Mouse (Mus musculus) gastrocnemius, postnatal 10 days (tissue): ENCODE results near the gene Slc9a7. TPM values are rescaled to one million over a fixed set of nuclear protein-coding genes. Genes with fewer than 3 reads are reported as not detected.

Experiments used
- DNase-seq: peaks from one replicate; pipeline ENCODE4 v3.0.0; 2021; ENCODE audit warnings: mixed read lengths
- long read RNA-seq, 2 experiments: library from polyadenylated mRNA; stranded (forward); transcript quantifications; one replicate each; pipeline ENCODE4 v2.0.0; 2021
- total RNA-seq, 2 experiments: library from RNA; stranded (reverse); gene quantifications; 2 replicates each; pipeline ENCODE4 v1.2.3; 2021

Gene Slc9a7
- 10 to 100 TPM in 1 of 2 experiments, 1 to 10 TPM in 1; 7.4 to 10.8 TPM for total RNA-seq
- long read RNA-seq, experiment 1, partial matches to known transcripts = 0 of 5 reads
- long read RNA-seq, experiment 1, other reads (novel, unspliced or antisense) = 2 of 5 reads
- long read RNA-seq, experiment 2, partial matches to known transcripts = 0 of 6 reads
- long read RNA-seq, experiment 2, other reads (novel, unspliced or antisense) = 3 of 6 reads

- DNase-seq = peak; percentile 60
Measured at GRCm38 (mm10) chrX:20291282-20292039, at the start of gene Slc9a7. Gene Slc9a7, minus strand, starts transcription at chrX:20291807.

- DNase-seq = peak; percentile 45
Measured at GRCm38 (mm10) chrX:20335722-20336121, 44.1 kb upstream of the Slc9a7 start.

DNA sequence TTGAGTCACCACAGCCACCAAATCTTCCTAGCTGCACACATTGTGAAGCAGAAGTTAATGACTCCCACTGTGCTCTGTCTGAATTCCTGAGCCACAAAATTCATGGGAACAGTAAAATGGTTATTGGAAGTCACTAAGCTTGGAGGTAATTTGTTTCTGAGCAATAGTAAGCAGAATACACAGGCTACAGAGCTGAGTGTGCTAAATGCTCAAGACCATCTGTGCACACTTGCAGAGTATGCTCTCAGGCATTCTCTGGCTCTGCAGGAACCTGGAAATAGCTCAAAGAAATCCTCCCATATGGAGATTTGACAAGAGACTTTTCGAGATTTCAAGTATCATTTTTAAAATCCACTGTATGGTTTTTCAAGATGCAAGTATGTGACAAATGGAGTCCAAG lies 41.1 kb upstream of the Slc9a7 start:
- DNase-seq = no peak

DNA sequence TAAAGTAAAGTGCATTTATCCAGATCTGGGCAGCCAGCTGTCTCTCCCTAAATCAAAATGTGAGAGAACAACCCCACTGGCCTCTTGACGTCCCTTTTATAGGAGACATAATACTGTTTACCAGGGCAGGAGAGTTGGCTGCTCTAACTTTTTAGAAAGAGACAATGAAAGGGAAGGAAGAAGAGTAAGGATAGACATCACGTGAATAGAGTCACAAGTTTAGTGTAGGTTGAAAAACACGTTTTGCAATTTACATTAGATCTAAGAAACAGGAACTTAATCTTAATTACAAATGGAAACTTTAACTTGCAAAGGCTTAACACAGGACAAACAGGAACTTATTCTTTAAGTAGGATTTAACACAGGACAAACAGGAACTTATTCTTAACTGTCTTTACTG lies 15.6 kb upstream of the Slc9a7 start:
- DNase-seq = no peak

DNA sequence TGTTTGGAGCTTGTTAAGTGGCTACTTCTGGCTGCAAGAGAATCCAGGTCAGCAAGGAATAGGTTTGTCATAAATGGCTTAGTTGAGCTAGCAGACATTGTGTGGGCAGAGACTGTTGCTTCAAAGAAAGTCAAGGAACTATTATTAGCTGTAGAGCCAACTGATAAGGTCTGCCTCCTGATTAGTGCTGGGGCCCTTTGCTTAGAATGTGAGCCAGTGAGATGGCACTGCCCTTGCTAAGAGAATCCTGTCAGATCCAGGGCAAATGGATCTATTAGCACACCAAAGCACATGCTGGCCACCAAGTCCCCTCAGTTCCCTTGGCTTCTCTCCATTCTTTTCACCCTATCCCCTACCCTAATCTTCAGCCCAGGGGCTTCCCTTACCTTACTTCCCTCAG lies 14.3 kb upstream of the Slc9a7 start:
- DNase-seq = no peak

GRCm38 (mm10) chrX:20303280-20303679 lies 11.7 kb upstream of the Slc9a7 start:
- DNase-seq = no peak

DNA sequence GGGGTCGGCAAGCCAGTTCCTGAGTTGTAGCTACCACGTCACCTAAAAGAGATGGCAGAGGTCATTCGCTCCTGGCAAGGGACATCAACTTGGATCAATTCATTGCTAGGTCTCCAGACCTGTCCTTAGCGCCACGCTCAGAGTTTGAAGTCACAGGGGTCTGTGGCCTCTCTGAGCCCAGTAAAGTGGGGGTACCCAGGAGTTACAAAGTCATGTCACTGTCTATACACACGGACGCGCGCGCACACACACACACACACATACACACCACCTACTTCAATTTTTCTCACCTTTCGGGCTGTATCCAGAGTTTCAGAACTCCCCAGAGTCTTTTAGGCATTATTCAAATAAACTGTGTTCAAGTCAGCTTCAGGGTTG lies 422 bp upstream of the Slc9a7 start:
- no peak for DNase-seq

GRCm38 (mm10) chrX:20290715-20291114 lies 892 bp downstream of the Slc9a7 start:
- DNase-seq = no peak

- DNase-seq = no peak
Measured at GRCm38 (mm10) chrX:20288674-20289073, 2.9 kb downstream of the Slc9a7 start.

- DNase-seq = no peak
Measured at GRCm38 (mm10) chrX:20286254-20286653, 5.4 kb downstream of the Slc9a7 start.

GRCm38 (mm10) chrX:20279424-20279823 lies 12.2 kb downstream of the Slc9a7 start:
- DNase-seq = no peak

GRCm38 (mm10) chrX:20273854-20274253 lies 17.8 kb downstream of the Slc9a7 start:
- no peak for DNase-seq

- no peak for DNase-seq
Measured at GRCm38 (mm10) chrX:20271980-20272379, 19.6 kb downstream of the Slc9a7 start.

GRCm38 (mm10) chrX:20269980-20270379 lies 21.6 kb downstream of the Slc9a7 start:
- DNase-seq = no peak

DNA sequence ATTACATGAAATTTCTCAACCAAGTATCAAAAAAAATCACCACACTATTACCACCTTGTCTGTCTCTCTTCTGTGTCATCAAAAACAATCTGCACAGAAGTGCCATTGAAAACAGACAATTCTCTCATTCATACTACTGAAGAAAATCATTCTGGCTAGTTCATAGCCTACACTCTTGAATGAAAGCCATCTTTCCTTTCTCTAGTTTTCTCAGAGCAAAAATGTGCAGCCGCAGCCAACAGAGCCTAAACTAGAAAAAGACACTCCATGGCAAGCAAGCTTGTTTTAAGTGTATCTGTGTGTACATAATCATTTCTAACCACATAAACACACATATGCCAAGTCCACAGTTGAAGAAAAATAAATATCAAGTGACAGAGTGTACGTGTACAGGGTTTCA lies 27.2 kb downstream of the Slc9a7 start:
- no peak for DNase-seq

- no peak for DNase-seq
Measured at GRCm38 (mm10) chrX:20228102-20228501, 63.5 kb downstream of the Slc9a7 start.

GRCm38 (mm10) chrX:20221486-20221885 lies 70.1 kb downstream of the Slc9a7 start:
- no peak for DNase-seq

- no peak for DNase-seq
Measured at GRCm38 (mm10) chrX:20185616-20186015, 106.0 kb downstream of the Slc9a7 start.

GRCm38 (mm10) chrX:20176792-20177191 lies 114.8 kb downstream of the Slc9a7 start:
- DNase-seq = no peak

DNA sequence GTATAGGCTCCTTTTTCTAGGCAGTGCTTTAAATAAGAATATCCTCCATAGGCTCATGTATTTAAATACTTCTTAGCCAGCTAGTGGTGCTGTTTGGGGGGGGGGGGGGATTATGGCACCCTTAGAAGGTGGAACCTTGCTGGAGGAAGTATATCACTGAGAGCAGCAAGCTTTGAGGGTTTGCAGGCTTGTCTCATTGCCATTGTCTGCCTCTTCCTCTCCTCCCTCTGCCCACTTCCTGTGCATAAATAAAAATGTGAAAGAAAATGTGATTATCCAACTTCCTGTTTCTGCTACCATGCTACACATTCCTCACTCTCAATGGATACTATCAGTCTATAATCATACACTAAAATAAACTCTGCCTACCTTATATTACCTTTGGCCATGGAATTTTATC lies 123.2 kb downstream of the Slc9a7 start:
- DNase-seq = no peak

GRCm38 (mm10) chrX:20164984-20165383 lies 126.6 kb downstream of the Slc9a7 start:
- no peak for DNase-seq

- peak; percentile 14 for DNase-seq
Measured at GRCm38 (mm10) chrX:20162322-20162711, 129.3 kb downstream of the Slc9a7 start.

DNA sequence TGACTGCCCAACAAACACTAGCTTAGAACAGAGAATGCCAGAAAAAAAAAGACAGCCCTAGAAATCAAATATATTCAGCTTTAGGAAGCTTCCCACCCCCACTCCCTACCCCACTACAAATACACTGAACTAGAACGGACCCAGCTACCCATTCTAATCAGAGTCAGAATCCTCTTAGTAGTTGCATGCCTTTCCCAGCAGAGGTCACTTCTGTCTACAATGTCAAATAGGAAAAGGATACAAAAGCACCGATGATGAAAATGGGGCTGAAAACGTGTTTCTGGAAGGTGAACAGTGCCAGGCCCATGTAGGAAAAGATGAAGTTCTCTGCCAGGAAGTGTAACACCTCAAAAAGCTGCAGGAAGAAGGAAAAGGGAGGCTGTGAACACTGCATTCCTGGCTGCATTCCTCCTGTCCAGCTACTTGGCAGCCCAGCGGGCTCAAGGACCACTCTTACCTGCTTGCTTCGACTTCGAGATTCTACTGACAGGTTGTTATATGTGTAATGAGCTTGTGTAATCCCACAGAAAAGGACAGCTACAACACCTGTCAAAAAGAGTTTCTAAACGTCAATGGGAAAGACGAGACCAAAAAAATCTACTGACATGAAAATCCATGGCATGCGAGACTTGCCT lies 129.8 kb downstream of the Slc9a7 start:
- no peak for DNase-seq

DNA sequence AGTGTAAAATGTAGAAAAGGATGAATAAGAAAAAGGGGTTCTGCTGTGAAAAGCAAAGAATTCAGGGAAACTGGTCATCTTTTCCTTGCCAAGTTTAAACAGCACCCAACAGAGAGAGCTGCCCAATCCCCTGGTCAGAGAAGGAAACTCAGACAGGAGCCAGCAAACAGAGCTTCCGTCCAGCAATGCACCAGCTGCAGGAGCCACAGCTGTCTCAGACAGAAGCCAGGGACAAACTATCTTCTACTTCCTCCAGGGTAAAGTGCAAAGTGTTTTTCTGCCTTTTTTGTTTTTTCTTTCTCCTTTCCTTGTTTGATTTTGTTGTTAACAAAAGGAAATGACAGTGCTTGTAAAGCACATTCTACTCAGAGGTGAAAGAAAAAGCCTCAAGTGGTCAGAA lies 131.3 kb downstream of the Slc9a7 start:
- DNase-seq = no peak
